27 mouse cellular contexts compared by ENCODE assay signal in the genomic region with DNA sequence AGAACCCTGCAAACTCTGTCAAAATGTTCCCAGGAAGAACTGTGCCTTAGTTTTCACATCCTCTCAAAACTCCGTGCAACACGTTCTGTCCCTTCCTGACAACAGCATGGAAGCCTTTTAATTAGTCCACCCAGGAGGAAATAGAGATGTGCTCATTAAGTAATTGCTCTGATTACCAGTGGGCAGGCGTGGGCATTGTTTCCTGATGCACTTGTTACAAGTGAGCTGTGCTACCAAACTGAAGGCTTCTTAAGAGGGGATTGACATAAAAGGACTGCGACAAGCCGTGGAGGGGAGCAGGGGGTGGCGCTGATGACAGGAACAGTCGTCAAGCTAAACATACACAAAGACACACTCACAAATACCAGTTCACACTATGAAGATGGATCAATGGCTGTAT.
DNase-seq lines count a peak whose midpoint lies in the region; ATAC-seq and TF ChIP-seq lines count a peak whose summit lies in the region.
"Had no signal": no experiment of that assay in that cellular context is flagged by ENCODE, and none has a peak within 500 bp of the region (broad histone marks: within the 10 kb centered on the region; RNA-seq: fewer than 3 reads in every experiment).

No protein-coding gene starts in this region.

- no peak overlapping the region for H3K27ac ChIP-seq in forebrain, embryonic 12.5 days
- H3K27ac ChIP-seq in forebrain, embryonic 16.5 days (ENCODE audit: low read length) = no peak overlapping the region
- H3K27ac ChIP-seq in liver, embryonic 13.5 days = peak overlapping the region; percentile 53; the same call in 1 of the 2 replicates
- no peak overlapping the region for H3K27ac ChIP-seq in liver, postnatal 0 days (ENCODE audit: low read depth)
- no peak overlapping the region for H3K27ac ChIP-seq in hindbrain, embryonic 10.5 days
- H3K27ac ChIP-seq: forebrain, embryonic 10.5 days; heart, adult 2 months; heart, embryonic 10.5 days; heart, embryonic 13.5 days; hindbrain, embryonic 12.5 days; hindbrain, embryonic 15.5 days had no signal

- H3K4me1 ChIP-seq in forebrain, embryonic 12.5 days = peaks cover 19% of the 10 kb centered on the region
- no peaks in the 10 kb centered on the region for H3K4me1 ChIP-seq in forebrain, embryonic 16.5 days (replicated peaks; ENCODE audit: control insufficient read depth, insufficient read depth, low read length)
- H3K4me1 ChIP-seq in liver, embryonic 13.5 days (replicated peaks) = peaks cover 36% of the 10 kb centered on the region
- H3K4me1 ChIP-seq in liver, postnatal 0 days (ENCODE audit: insufficient read depth) = peaks cover 7% of the 10 kb centered on the region; the same call in 1 of the 2 replicates
- peaks cover 10% of the 10 kb centered on the region for H3K4me1 ChIP-seq in hindbrain, embryonic 10.5 days (replicated peaks)
- H3K4me1 ChIP-seq: heart, embryonic 10.5 days; hindbrain, embryonic 15.5 days had no signal

- no peak overlapping the region for H3K4me3 ChIP-seq in forebrain, embryonic 12.5 days (replicated peaks)
- H3K4me3 ChIP-seq in forebrain, embryonic 16.5 days (replicated peaks; ENCODE audit: low read length) = no peak overlapping the region
- H3K4me3 ChIP-seq in liver, embryonic 13.5 days (replicated peaks) = no peak overlapping the region
- H3K4me3 ChIP-seq in liver, postnatal 0 days (ENCODE audit: low read depth, low read length) = no peak overlapping the region
- no peak overlapping the region for H3K4me3 ChIP-seq in hindbrain, embryonic 10.5 days
- H3K4me3 ChIP-seq: forebrain, embryonic 10.5 days; heart, adult 2 months; heart, embryonic 10.5 days; heart, embryonic 13.5 days; hindbrain, embryonic 12.5 days; hindbrain, embryonic 15.5 days had no signal

- H3K27me3 ChIP-seq in forebrain, embryonic 12.5 days = peaks cover 21% of the 10 kb centered on the region
- no peaks in the 10 kb centered on the region; the same call in 1 of the 2 replicates for H3K27me3 ChIP-seq in forebrain, embryonic 16.5 days (replicated peaks; ENCODE audit: control insufficient read depth, insufficient read depth, low read length)
- no peaks in the 10 kb centered on the region for H3K27me3 ChIP-seq in liver, embryonic 13.5 days
- no peaks in the 10 kb centered on the region for H3K27me3 ChIP-seq in liver, postnatal 0 days (ENCODE audit: insufficient read depth, low read length)
- no peaks in the 10 kb centered on the region for H3K27me3 ChIP-seq in hindbrain, embryonic 10.5 days (ENCODE audit: insufficient read depth, poor library complexity, severe bottlenecking)
- H3K27me3 ChIP-seq: CH12.LX; heart, embryonic 13.5 days; hindbrain, embryonic 12.5 days had no signal

- H3K9me3 ChIP-seq in forebrain, embryonic 12.5 days = no peaks in the 10 kb centered on the region
- no peaks in the 10 kb centered on the region for H3K9me3 ChIP-seq in forebrain, embryonic 16.5 days (ENCODE audit: control insufficient read depth, low read length)
- H3K9me3 ChIP-seq in liver, embryonic 13.5 days (replicated peaks) = no peaks in the 10 kb centered on the region
- no peaks in the 10 kb centered on the region for H3K9me3 ChIP-seq in liver, postnatal 0 days (ENCODE audit: low read length)
- H3K9me3 ChIP-seq in hindbrain, embryonic 10.5 days = no peaks in the 10 kb centered on the region
- H3K9me3 ChIP-seq: forebrain, embryonic 10.5 days; G1E; heart, embryonic 10.5 days; heart, embryonic 13.5 days; hindbrain, embryonic 12.5 days; hindbrain, embryonic 15.5 days had no signal

- no peaks in the 10 kb centered on the region for H3K36me3 ChIP-seq in forebrain, embryonic 12.5 days (replicated peaks)
- no peaks in the 10 kb centered on the region for H3K36me3 ChIP-seq in forebrain, embryonic 16.5 days (ENCODE audit: control insufficient read depth, insufficient read depth)
- H3K36me3 ChIP-seq in liver, embryonic 13.5 days = no peaks in the 10 kb centered on the region
- H3K36me3 ChIP-seq in liver, postnatal 0 days (replicated peaks; ENCODE audit: insufficient read depth, low read length) = no peaks in the 10 kb centered on the region
- H3K36me3 ChIP-seq in hindbrain, embryonic 10.5 days = no peaks in the 10 kb centered on the region
- H3K36me3 ChIP-seq: forebrain, embryonic 10.5 days; G1E; heart, embryonic 10.5 days; heart, embryonic 13.5 days; hindbrain, embryonic 12.5 days; hindbrain, embryonic 15.5 days had no signal

- no peak for DNase-seq in liver, embryonic 13.5 days
- DNase-seq in liver, postnatal 0 days = no peak
- peak; percentile 16 for DNase-seq in Muller cell, postnatal 12 days (ENCODE audit: inconsistent ontology term)
- peak; percentile 69 for DNase-seq in retina, embryonic 14.5 days (ENCODE audit: low spot score)
- no peak for DNase-seq in hindbrain, embryonic 10.5 days (ENCODE audit: low spot score)
- DNase-seq: adrenal gland, adult 2 months; adrenal gland, postnatal 14 days; B cell, adult 2 months; cerebellum, adult 11-12 months; cerebellum, adult 8-10 months; cerebellum, postnatal 10 days; cerebellum, postnatal 36 days; embryo, embryonic 11 days; gastrocnemius, postnatal 10 days; gastrocnemius, postnatal 36 days; heart, adult 2 months; heart, postnatal 14 days; heart, postnatal 4 days had no signal

- peak; percentile 49; the same call in 1 of the 2 replicates for ATAC-seq in forebrain, embryonic 12.5 days (ENCODE audit: low FRiP score)
- no peak for ATAC-seq in forebrain, embryonic 16.5 days
- no peak for ATAC-seq in liver, embryonic 13.5 days (ENCODE audit: low read depth)
- ATAC-seq in liver, postnatal 0 days = no peak

- H3K4me2 ChIP-seq in forebrain, embryonic 12.5 days = no peak overlapping the region
- no peak overlapping the region for H3K4me2 ChIP-seq in forebrain, embryonic 16.5 days (ENCODE audit: low read length)
- no peak overlapping the region for H3K4me2 ChIP-seq in liver, embryonic 13.5 days
- no peak overlapping the region for H3K4me2 ChIP-seq in liver, postnatal 0 days (ENCODE audit: low read depth, low read length)
- H3K4me2 ChIP-seq: heart, embryonic 13.5 days; hindbrain, embryonic 12.5 days; hindbrain, embryonic 15.5 days had no signal

- H3K9ac ChIP-seq in forebrain, embryonic 12.5 days = no peak overlapping the region
- no peak overlapping the region for H3K9ac ChIP-seq in forebrain, embryonic 16.5 days (replicated peaks; ENCODE audit: low read depth, low read length)
- no peak overlapping the region for H3K9ac ChIP-seq in liver, embryonic 13.5 days
- no peak overlapping the region for H3K9ac ChIP-seq in liver, postnatal 0 days (replicated peaks)
- H3K9ac ChIP-seq: heart, embryonic 13.5 days; hindbrain, embryonic 12.5 days; hindbrain, embryonic 15.5 days had no signal

- TF ChIP-seq CTCF in liver, postnatal 0 days (IDR thresholded peaks at IDR 0.05; ENCODE audit: low read depth) = no peak

- 17% methylated on average over 7 of the region's 7 CpGs for WGBS in forebrain, embryonic 12.5 days
- 10% methylated on average over 7 of the region's 7 CpGs for whole genome bisulfite sequencing in forebrain, embryonic 16.5 days
- 83% methylated on average over 7 of the region's 7 CpGs for WGBS in liver, embryonic 13.5 days (ENCODE audit: insufficient replicate concordance)
- WGBS in liver, postnatal 0 days (ENCODE audit: insufficient replicate concordance) = 84% methylated on average over 7 of the region's 7 CpGs
- WGBS in hindbrain, embryonic 10.5 days = 60% methylated on average over 7 of the region's 7 CpGs

- TF ChIP-seq EP300 in liver, postnatal 0 days (IDR thresholded peaks at IDR 0.05; ENCODE audit: low read depth) = no peak

Comparison
In these comparisons a context has a peak if more than half of its experiments do, and no peak if none do; other contexts are left out.
1. DNase-seq: peak in Muller cell, postnatal 12 days (single experiment) and retina, embryonic 14.5 days (single experiment); none in liver, embryonic 13.5 days (single experiment), liver, postnatal 0 days (single experiment) and hindbrain, embryonic 10.5 days (single experiment).